Mouse (Mus musculus): Measurements from ENCODE around the gene Acads. TPM values are rescaled to one million over a fixed set of nuclear protein-coding genes. Genes with fewer than 3 reads are reported as not detected.
"Not testable (repeated sequence)": the region's sequence is repeated elsewhere in the genome, so short reads cannot be mapped to it uniquely, and the experiment has no call there.

Gene Acads
- total RNA-seq, 2 experiments from 2014 or later, result 153 to 165 TPM

DNA sequence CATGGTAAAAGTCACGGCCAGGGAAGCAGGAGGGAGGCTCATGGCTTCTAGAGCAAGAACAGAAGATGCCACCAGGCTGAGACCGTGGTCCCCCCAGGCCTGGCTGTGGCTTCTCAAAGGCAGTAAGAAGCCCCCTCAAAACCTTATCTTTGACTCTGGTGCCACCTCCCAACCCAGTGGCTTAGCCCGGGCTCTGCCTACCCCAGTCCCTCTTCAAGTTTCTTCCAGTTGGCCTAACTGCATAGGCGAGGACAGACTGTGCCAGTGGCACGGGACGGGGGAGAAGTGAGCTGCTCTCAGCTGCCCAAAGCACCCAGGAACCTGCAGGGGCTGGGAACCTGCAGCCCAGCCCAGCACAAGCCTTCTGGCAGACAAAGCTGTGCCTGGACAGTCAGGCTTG, 5.5 kb upstream of the Acads start:
- DNase-seq, result no peak

DNA sequence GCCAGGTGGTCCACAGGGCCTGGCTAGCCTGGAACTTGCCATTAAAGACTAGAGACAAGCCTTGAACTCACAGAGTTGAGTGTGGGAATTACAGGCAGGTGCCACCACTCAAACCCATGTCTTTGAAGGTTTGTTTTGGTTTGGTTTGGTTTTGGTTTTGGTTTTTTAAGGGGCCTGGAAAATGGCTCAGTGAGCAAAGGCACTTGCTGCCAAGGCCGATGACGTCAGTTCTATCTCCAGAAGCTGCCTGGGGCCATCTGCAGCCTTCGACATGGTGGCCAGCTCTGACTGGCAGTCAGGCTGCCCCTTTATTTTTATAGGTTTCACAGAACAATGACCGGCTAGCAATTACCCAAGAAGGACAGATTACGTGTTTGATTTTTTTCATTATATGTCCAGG, 1.8 kb upstream of the Acads start:
- DNase-seq, result peak; percentile 9

- peak; percentile 5 for DNase-seq
These were observed 1.7 kb downstream of the Acads start for GRCm38 (mm10) chr5:115117467-115117866.

DNA sequence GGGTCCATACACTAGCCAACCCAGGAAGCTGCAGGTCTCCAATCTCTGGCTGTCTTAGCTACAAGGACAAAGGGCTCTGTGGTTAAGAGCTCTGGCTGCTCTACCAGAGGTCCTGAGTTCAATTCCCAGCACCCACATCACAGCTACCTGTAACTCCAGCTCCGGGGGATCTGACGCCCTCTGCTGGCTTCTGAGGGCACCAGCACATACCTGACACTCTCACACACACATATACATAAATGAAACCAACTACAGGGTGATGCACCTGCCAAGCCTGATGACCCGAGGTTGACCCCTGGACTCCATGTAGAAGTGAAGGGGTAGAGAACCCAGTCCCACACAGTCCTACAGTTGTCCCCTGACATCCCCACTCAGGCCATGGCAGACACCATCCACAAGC, 2.7 kb downstream of the Acads start:
- peak; percentile 4 for DNase-seq

GRCm38 (mm10) chr5:115114501-115114900, 4.6 kb downstream of the Acads start:
- no peak for DNase-seq

DNA sequence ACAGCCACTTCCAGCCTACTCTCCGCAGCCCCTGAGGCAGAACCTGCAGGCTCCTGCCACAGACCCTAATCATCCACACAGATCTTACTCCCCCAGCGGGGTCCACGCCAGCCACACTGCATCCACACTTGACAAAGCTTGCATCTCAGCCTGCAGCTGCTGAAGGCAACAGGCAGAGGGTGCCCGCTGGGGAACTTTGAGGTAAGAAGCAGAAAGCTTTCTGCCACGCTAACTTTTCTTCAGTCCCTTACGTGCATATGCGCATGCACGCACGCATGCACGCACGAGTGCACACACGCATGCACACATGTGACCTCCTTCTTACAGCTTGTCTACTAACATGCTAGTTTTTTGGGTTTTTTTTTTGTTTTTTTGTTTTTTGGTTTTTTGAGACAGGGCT, 5.9 kb downstream of the Acads start:
- DNase-seq, result peak; percentile 3

- peak; percentile 42 for DNase-seq
These were observed 8.0 kb downstream of the Acads start for GRCm38 (mm10) chr5:115111156-115111555.

DNA sequence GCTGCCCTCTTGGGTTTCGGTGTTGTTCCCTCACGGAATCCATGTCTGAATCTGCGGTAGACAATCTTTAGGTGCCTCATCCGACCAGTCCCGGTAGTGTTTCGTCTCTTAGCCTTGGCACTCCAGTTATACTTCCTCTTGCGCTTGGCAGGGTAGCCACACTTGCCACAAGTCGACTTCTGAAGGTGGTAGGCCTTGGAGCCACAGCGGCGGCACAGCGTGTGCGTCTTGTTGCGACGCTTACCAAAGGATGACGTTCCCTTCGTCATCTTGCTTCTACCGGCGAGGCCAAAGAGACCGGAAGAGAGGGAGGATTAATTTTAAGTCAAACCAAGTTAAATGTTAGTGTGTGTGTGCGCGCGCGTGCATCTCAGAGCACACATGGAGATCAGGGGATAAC, 15.9 kb downstream of the Acads start:
- not testable (repeated sequence) for DNase-seq

GRCm38 (mm10) chr5:115102231-115102630, 16.9 kb downstream of the Acads start:
- no peak for DNase-seq

GRCm38 (mm10) chr5:115100473-115100872, 18.7 kb downstream of the Acads start:
- DNase-seq, result no peak

DNA sequence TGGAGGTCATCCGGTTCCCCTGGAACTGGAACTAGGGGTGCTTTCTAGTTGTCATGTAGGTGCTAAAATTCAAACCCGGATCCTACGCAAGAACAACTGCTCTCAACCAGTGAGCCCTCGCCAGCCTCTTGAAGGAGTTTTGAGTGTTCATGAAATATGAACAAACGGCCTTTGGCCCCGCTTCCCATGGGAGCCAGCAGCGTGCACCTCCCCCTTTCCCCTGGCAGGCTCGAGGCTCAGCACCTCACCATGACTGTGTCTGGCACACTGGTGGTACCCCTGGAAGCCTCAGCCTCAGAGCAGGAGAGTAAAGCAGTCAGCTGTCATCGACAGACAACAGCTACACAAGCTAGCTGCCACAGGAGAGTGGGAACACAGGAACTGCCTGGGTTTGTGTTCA, 19.2 kb downstream of the Acads start:
- peak; percentile 40 for DNase-seq

DNA sequence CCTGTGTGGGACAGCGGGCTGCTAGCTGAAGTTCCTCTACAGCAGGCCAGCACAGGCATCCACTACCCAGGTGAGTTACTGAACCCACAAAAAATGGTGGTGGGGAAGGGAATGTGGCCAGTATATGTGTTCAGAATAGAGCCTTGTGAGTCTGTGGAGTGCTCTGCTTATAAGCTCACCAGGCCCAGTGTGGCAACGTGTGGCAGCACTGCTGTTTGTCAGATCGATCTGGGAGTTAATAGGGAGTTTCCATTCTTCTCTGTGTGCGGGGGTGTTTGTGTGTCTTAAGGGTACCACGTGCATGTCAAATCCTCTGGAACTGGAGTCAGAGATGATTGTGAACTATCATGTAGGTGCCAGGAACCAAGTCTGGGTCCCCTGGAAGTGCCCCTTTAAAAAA, 19.6 kb downstream of the Acads start:
- no peak for DNase-seq

DNA sequence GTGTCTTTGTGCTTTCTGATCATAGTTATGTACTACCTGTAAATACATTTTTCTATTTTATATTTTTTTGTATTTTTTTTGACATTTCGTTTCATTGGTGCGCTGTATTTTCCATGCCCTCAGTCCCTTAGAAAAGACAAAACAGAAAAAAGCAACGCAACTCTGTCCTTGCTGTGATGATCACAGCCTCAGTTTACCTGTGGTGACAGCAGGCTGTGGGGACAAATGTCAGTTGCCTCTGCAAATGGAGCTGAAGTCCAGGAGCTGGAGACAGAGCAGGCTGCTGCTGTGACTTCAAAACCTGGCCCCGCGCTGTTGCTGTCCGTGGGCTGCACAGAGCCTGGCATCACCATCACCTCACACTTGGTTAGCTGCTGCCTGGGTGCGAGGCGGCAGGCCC, 21.0 kb downstream of the Acads start, which contains the start of gene Gm10401:
TSS of gene Gm10401 (minus strand) at position 101 of the 400 bp plus-strand sequence.
- no peak for DNase-seq

GRCm38 (mm10) chr5:115091776-115092175, 27.4 kb downstream of the Acads start:
- DNase-seq, result no peak

DNA sequence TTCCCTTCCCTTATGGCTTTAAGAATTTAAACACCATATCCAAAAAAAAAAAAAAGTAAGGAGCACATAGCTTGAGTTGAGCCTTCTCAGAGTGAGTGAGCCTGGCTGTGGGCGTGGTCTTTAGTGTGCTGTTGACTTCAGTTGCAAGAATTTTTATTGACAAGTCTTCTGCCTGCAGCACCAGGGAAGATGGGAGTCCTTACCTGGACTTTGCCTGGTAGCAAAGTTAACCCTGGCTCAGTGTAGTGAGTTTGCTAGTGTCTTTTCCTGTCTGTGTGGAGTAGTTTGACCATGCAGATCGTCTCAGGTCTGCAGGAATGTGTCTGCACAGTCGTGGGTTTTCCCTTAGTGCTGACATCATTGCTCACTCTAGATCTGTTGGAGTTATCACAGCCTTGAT, 28.1 kb downstream of the Acads start:
- DNase-seq, result no peak

DNA sequence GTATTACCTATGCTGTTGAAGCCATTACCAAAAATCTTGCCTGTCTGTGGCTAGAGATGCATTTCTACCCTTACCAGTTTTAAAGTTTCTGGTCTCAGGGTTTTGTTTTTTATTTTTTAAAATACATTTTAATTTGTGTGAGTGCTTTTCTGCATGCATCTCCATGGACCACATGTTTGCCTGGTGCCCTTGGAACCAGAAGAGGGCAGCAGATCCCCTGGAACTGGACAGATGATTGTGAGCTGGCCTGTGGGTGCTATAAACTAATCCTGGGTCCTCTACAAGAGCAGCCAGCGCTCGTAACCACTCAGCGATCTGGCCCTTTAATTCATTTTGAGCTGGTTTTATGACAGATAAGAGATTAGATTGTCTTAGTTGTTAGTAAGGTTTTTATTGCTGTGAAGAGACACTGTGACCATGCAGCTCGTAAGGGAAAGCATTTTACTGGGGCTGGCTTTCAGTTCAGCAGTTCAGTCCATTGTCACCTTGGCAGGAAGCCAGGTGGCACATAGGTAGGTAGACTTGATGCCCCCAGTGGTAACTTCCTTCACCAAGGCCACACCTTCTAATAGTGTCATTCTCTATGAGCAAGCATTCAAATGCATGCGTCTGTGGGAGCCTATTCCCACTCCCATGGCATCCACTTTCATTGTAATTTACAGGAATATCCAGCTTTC, 29.4 kb downstream of the Acads start:
- no peak for DNase-seq

- DNase-seq, result no peak
These were observed 33.5 kb downstream of the Acads start for GRCm38 (mm10) chr5:115085675-115086074.

DNA sequence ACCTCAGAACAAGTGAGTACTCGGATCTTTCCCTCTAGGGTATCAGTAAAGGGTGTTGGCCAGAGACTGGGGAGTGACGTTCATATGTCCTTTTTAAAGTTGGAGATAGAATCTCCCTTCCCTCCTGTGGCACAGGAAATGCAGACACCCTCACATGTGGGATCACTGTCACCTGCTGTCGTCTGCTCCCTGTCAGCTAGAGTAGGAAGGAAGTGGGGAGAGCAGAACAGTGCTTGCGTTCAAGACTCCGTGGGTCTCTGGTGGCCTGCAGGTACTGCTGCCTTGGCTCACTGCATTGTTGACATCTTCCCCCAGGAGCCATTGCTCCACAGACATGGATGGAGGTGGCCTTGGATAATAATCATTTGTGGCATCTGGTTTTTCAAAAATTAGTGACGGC, 35.7 kb downstream of the Acads start:
- no peak for DNase-seq

GRCm38 (mm10) chr5:115081636-115082035, 37.5 kb downstream of the Acads start:
- DNase-seq, result no peak

- peak; percentile 82 for DNase-seq
These were observed 42.8 kb downstream of the Acads start for GRCm38 (mm10) chr5:115076144-115076901.

DNA sequence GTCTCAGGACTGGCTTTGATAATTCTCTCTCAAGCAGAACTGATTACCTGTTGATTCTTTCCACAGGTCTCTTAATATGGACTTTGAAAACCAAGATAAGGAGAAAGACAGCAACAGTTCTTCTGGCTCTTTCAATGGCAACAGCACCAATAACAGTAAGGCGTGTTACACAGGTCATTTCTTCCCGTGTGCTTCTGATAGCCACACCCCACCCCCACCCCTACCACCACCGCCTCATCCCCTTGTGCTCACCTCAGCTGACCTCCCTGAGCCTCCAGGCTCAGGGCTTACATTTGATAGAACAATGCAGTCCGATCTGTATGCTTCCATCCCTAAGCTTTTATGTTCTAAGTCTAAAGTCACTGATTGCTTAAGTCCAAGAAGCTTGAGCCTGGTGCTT, 44.4 kb downstream of the Acads start:
- no peak for DNase-seq

DNA sequence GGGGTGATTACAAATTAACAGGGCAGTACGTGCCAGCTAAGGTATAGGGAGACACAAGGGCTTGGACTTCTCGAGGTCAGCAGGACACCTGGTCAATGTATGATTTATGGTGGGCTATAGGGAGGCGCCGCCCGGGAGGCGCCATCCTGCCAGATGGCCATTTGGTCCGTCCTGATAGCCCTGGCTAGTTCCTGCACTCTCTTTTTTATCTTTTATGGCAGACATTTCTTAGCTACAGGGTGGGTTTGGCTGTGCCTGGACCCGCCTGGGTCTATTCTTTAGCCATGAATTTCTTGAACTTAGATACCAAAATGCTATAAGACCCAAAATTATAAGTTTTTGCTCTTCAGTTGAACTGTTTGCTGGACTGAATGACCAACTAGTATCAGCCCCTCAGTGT, 45.8 kb downstream of the Acads start:
- not testable (repeated sequence) for DNase-seq

DNA sequence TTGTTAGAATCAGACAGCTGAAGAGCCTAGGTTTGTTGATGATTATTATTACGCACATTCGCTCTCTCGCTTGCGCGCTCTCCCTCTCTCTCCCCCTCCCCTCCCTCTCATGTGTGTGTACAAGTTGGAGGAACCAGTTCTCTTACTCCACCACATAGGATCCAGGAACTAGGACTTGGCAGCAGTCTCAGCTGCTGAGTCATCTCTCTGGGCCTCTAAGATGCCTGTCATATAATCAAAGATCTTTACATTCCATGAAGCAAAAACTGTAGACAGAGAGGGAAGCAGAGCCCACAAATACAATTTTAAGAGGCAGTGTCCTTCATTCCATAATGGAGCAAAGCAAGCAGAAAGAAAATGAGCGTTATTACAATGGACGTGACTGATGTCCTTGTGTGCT, 47.0 kb downstream of the Acads start:
- DNase-seq, result no peak

Data from heart, postnatal 4 days (tissue).